Mouse (Mus musculus) bone marrow, adult 2 months (tissue): ENCODE results near the gene Minar1. TPM values are rescaled to one million over a fixed set of nuclear protein-coding genes. Genes with fewer than 3 reads are reported as not detected.

Experiments used
- H3K27ac ChIP-seq: fragments of 200-500 bp; 2 replicates; pipeline ENCODE4 v1.5.1; 2012; ENCODE audit warnings: low read depth, mild to moderate bottlenecking, control low read depth, inconsistent platforms, low read length; ENCODE audit not compliant: control insufficient read depth, poor library complexity, insufficient read depth
- H3K4me1 ChIP-seq: fragments of 200-500 bp; 2 replicates; pipeline ENCODE4 v1.6.1; 2011; ENCODE audit warnings: low read length; ENCODE audit not compliant: control insufficient read depth, insufficient read depth
- H3K4me3 ChIP-seq: fragments of 200-500 bp; replicated peaks from 2 replicates; pipeline ENCODE3; 2011; ENCODE audit warnings: mild to moderate bottlenecking, low read depth, low read length, control low read depth; ENCODE audit not compliant: control insufficient read depth
- CTCF ChIP-seq: fragments of 200-500 bp; IDR thresholded peaks from 2 replicates; pipeline ENCODE4 v1.5.1; 2011; ENCODE audit warnings: low read length, control low read depth; ENCODE audit not compliant: control insufficient read depth, insufficient read depth
- POLR2A ChIP-seq: fragments of 200-500 bp; IDR thresholded peaks from 2 replicates; pipeline ENCODE4 v1.6.1; 2011; ENCODE audit warnings: low read depth, mild to moderate bottlenecking, control low read depth, low read length, borderline replicate concordance; ENCODE audit not compliant: control insufficient read depth
- WGBS: fragments of 180-500 bp; shearing (Covaris S2); methylation state at CpG from one replicate; pipeline ENCODE4 v1.1.7; 2018; 5-methylcytosine and 5-hydroxymethylcytosine counted together
- polyA plus RNA-seq: library from polyadenylated mRNA; stranded (reverse); fragments of >200 nt; gene quantifications from 2 replicates; pipeline ENCODE4 v1.2.4, GENCODE M21; 2011; ENCODE audit warnings: low replicate concordance; ENCODE audit not compliant: missing spikeins, insufficient read depth, insufficient read length

Minar1 gene
- polyA plus RNA-seq, 1 experiment, result not detected

GRCm38 (mm10) chr9:89578422-89578821 is 44.5 kb downstream of the Minar1 start:
- Histone ChIP-seq H3K4me3 (no peak overlapping the region), H3K4me1 (no peaks in the 10 kb centered on the region), H3K27ac (no peak overlapping the region)
- 77% methylated on average over 5 of the region's 5 CpGs for WGBS
- TF ChIP-seq CTCF, result no peak

GRCm38 (mm10) chr9:89552663-89553062 is 70.3 kb downstream of the Minar1 start:
- H3K4me3 ChIP-seq, result no peak overlapping the region
- WGBS, result 64% methylated on average over 2 of the region's 2 CpGs
- no peak overlapping the region for H3K27ac ChIP-seq
- TF ChIP-seq POLR2A (no peak), CTCF (no peak)
- H3K4me1 ChIP-seq, result no peaks in the 10 kb centered on the region

Other genes starting within 250 kb of the Minar1 start
- gene Tmed3, start 81.9 kb upstream of the Minar1 start, polyA plus RNA-seq, result 32.8 and 57.8 TPM in 2 replicates
- gene Ankrd34c, start 115.3 kb upstream of the Minar1 start, polyA plus RNA-seq, result not detected in 2 replicates